ENCODE assay signal across 8 mouse cellular contexts in genomic region chr7:125471991-125472741, GRCm38 (mm10). TPM values are rescaled to one million over a fixed set of nuclear protein-coding genes. Genes with fewer than 3 reads are reported as not detected.
DNase-seq lines count a peak whose midpoint lies in the region; ATAC-seq and TF ChIP-seq lines count a peak whose summit lies in the region.

No protein-coding gene starts in this region.

- H3K9me3 ChIP-seq in MEL (replicated peaks; ENCODE audit: insufficient read depth, low read length) = no peaks in the 10 kb centered on the region
- H3K9me3 ChIP-seq in lung, embryonic 16.5 days (ENCODE audit: control insufficient read depth, low read length) = no peaks in the 10 kb centered on the region

- 0 out of 4 replicates have a peak overlapping the region, but pooled peaks of 1 of the 2 experiments have one; percentile 1 for H3K4me3 ChIP-seq in MEL (ENCODE audit: control insufficient read depth in 1 of 2, insufficient read depth in 1 of 2, low read depth in 2 of 2, low read length in 2 of 2)
- H3K4me3 ChIP-seq in cerebellum, adult 2 months (replicated peaks; ENCODE audit: insufficient read depth, low read depth, low read length) = no peak overlapping the region
- H3K4me3 ChIP-seq in lung, embryonic 16.5 days (ENCODE audit: low read length) = no peak overlapping the region

- peak overlapping the region; percentile 91 for H3K27ac ChIP-seq in MEL (ENCODE audit: control insufficient read depth, low read depth, low read length)
- no peak overlapping the region for H3K27ac ChIP-seq in cerebellum, adult 2 months (ENCODE audit: insufficient read depth, low read length)
- peak overlapping the region; percentile 96 for H3K27ac ChIP-seq in lung, embryonic 16.5 days (ENCODE audit: low read length)

- H3K9ac ChIP-seq in MEL (ENCODE audit: control insufficient read depth, low read depth, low read length, poor library complexity, severe bottlenecking) = peak overlapping the region; percentile 53
- peak overlapping the region; percentile 3; the same call in 1 of the 2 replicates for H3K9ac ChIP-seq in lung, embryonic 16.5 days (ENCODE audit: low read length)

- H3K36me3 ChIP-seq in MEL (ENCODE audit: control insufficient read depth in 1 of 2, insufficient read depth in 2 of 2, low read length in 2 of 2) = peaks cover 0 to 20% of the 10 kb centered on the region in 2 experiments; a peak in 2 of 4 replicates
- peaks cover 19% of the 10 kb centered on the region for H3K36me3 ChIP-seq in lung, embryonic 16.5 days (ENCODE audit: control insufficient read depth, insufficient read depth, low read length)

- peak; percentile 92 to 96 for TF ChIP-seq EP300 in MEL (IDR thresholded peaks at IDR 0.05; ENCODE audit: low read depth in 1 of 2, low read length in 2 of 2)

- TF ChIP-seq POLR2A in MEL (IDR thresholded peaks at IDR 0.05; ENCODE audit: control insufficient read depth in 1 of 2, insufficient read depth in 1 of 2, low read depth in 1 of 2, low read length in 2 of 2, poor library complexity in 1 of 2) = no peak
- no peak for TF ChIP-seq POLR2A in cerebellum, adult 2 months (IDR thresholded peaks at IDR 0.05; ENCODE audit: borderline replicate concordance, insufficient read depth, low read length)

- ATAC-seq in hematopoietic stem cell, adult 5-6 weeks (replicated peaks in 1 of 2; ENCODE audit: insufficient read depth in 1 of 2, low FRiP score in 2 of 2, low TSS enrichment in 1 of 2, low read depth in 1 of 2, poor library complexity in 2 of 2, severe bottlenecking in 2 of 2) = peak; percentile 82 to 83
- ATAC-seq in lung, embryonic 16.5 days (ENCODE audit: low read depth) = peak; percentile 73

- peaks cover 0 to 18% of the 10 kb centered on the region in 2 experiments for H3K4me1 ChIP-seq in MEL (ENCODE audit: control insufficient read depth in 1 of 2, insufficient read depth in 2 of 2, low read length in 2 of 2)
- peaks cover 10% of the 10 kb centered on the region for H3K4me1 ChIP-seq in cerebellum, adult 2 months (ENCODE audit: control insufficient read depth, insufficient read depth, low read length)
- peaks cover 47% of the 10 kb centered on the region for H3K4me1 ChIP-seq in lung, embryonic 16.5 days (replicated peaks; ENCODE audit: control insufficient read depth, insufficient read depth, low read length)

- peak; percentile 96 for DNase-seq in MEL (ENCODE audit: low read depth, low spot score)
- DNase-seq in cerebellum, adult 2 months = peak; percentile 72 to 76
- peak; percentile 79 for DNase-seq in forelimb bud, embryonic 11.5 days (ENCODE audit: low read depth, low spot score)
- DNase-seq in layer of hippocampus, adult 9-10 months (ENCODE audit: low spot score) = peak; percentile 75
- DNase-seq in ovary, postnatal 10 days (ENCODE audit: low spot score) = peak; percentile 30
- peak; percentile 90 for DNase-seq in thymus, postnatal 0 days (ENCODE audit: low spot score)

- WGBS in cerebellum, adult 2 months = 17% methylated on average over 13 of the region's 13 CpGs
- WGBS in lung, embryonic 16.5 days = 17% methylated on average over 13 of the region's 13 CpGs

- peak; percentile 88 to 91 (median 90) for TF ChIP-seq CTCF in MEL (IDR thresholded peaks at IDR 0.05 in 2 of 3, conservative IDR thresholded peaks at IDR 0.05 in 1 of 3; ENCODE audit: control insufficient read depth in 1 of 3, insufficient read depth in 1 of 3, low read depth in 2 of 3, low read length in 3 of 3, poor library complexity in 1 of 3, severe bottlenecking in 1 of 3)
- peak; percentile 78 for TF ChIP-seq CTCF in cerebellum, adult 2 months (IDR thresholded peaks at IDR 0.05; ENCODE audit: borderline replicate concordance, insufficient read depth, low read depth, low read length)

- peak overlapping the region; percentile 19; the same call in 1 of the 2 replicates for H3K4me2 ChIP-seq in lung, embryonic 16.5 days (ENCODE audit: low read depth, low read length)

- TF ChIP-seq RAD21 in MEL (IDR thresholded peaks at IDR 0.05; ENCODE audit: low read depth, low read length) = peak; percentile 71

- H3K27me3 ChIP-seq in MEL (ENCODE audit: control insufficient read depth in 1 of 2, insufficient read depth in 2 of 2, low read length in 2 of 2) = no peaks in the 10 kb centered on the region
- H3K27me3 ChIP-seq in cerebellum, adult 2 months (ENCODE audit: control insufficient read depth, insufficient read depth, low read length) = no peaks in the 10 kb centered on the region
- H3K27me3 ChIP-seq in lung, embryonic 16.5 days (ENCODE audit: control insufficient read depth, insufficient read depth, low read depth, low read length) = no peaks in the 10 kb centered on the region

- H3K79me2 ChIP-seq in MEL (ENCODE audit: control insufficient read depth, insufficient read depth, low read length, poor library complexity) = no peaks in the 10 kb centered on the region

TF ChIP-seq in MEL, 35 proteins besides CTCF, POLR2A, EP300 and RAD21:
- no peak for TF ChIP-seq MAX (IDR thresholded peaks at IDR 0.05; ENCODE audit: low read length)
- peak; percentile 93 for TF ChIP-seq ETS1 (IDR thresholded peaks at IDR 0.05; ENCODE audit: low read depth, low read length)
- TF ChIP-seq MYC (IDR thresholded peaks at IDR 0.05; ENCODE audit: low read depth, low read length) = peak; percentile 65; the same call in 1 of the 2 replicates
- TF ChIP-seq MAZ (IDR thresholded peaks at IDR 0.05; ENCODE audit: low read depth, low read length) = 0 out of 2 replicates have a peak, but pooled peaks have one; percentile 27
- TF ChIP-seq ZMIZ1 (IDR thresholded peaks at IDR 0.05; ENCODE audit: low read depth, low read length) = no peak
- TF ChIP-seq HCFC1 (IDR thresholded peaks at IDR 0.05; ENCODE audit: low read depth, low read length) = peak; percentile 50
- peak; percentile 79 for TF ChIP-seq SMC3 (IDR thresholded peaks at IDR 0.05; ENCODE audit: low read depth, low read length)
- no peak for TF ChIP-seq UBTF (IDR thresholded peaks at IDR 0.05; ENCODE audit: borderline replicate concordance, insufficient read depth, low read depth, low read length)
- peak; percentile 41 for TF ChIP-seq ZC3H11A (IDR thresholded peaks at IDR 0.05; ENCODE audit: low read depth, low read length)
- peak; percentile 96 for TF ChIP-seq GATA1 (IDR thresholded peaks at IDR 0.05; ENCODE audit: low read depth, low read length)
- TF ChIP-seq ELF1 (IDR thresholded peaks at IDR 0.05; ENCODE audit: low read depth, low read length) = 0 out of 2 replicates have a peak, but pooled peaks have one; percentile 26
- TF ChIP-seq MEF2A (IDR thresholded peaks at IDR 0.05; ENCODE audit: extremely low read depth, insufficient replicate concordance, low read depth, low read length, poor library complexity, severe bottlenecking) = no peak
- peak; percentile 88 for TF ChIP-seq TCF12 (IDR thresholded peaks at IDR 0.05; ENCODE audit: low read depth, low read length)
- peak; percentile 82 for TF ChIP-seq SIN3A (IDR thresholded peaks at IDR 0.05; ENCODE audit: low read length)
- TF ChIP-seq RCOR1 (IDR thresholded peaks at IDR 0.05; ENCODE audit: low read depth, low read length) = peak; percentile 90
- TF ChIP-seq MXI1 (IDR thresholded peaks at IDR 0.05; ENCODE audit: low read depth, low read length) = peak; percentile 55; the same call in 1 of the 2 replicates
- TF ChIP-seq POLR2AphosphoS2 (IDR thresholded peaks at IDR 0.05; ENCODE audit: low read length) = no peak
- TF ChIP-seq TAL1 (IDR thresholded peaks at IDR 0.05; ENCODE audit: low read length) = peak; percentile 89
- TF ChIP-seq CHD1 (IDR thresholded peaks at IDR 0.05; ENCODE audit: low read depth, low read length) = no peak

RNA-seq across cellular contexts. Expression of gene Nsmce1, which starts 19.2 kb away (rescaled TPM):
- 58.1 and 59.7 TPM in 2 replicates for total RNA-seq in MEL (2012; rRNA removed)
- polyA plus RNA-seq in MEL (2012; ENCODE audit: insufficient read depth in 1 of 2, insufficient read length in 2 of 2, low read depth in 1 of 2, low replicate concordance in 2 of 2, missing spikeins in 1 of 2) = 10 to 100 TPM in 1 of 2 experiments, not detected in 1; 59.2 TPM
- polyA plus RNA-seq in cerebellum, adult 2 months (2012; rRNA removed) = 25.1 and 26.4 TPM in 2 replicates
- total RNA-seq in hematopoietic stem cell, adult 5-6 weeks (2017) = 65.5 and 101 TPM in 2 replicates
- 148 and 151 TPM in 2 replicates for polyA plus RNA-seq in lung, embryonic 16.5 days (2015; fragmentation: Nextera tagmentation; extraction: Ambion mirVana)
- 191 and 200 TPM in 2 replicates for polyA plus RNA-seq in thymus, postnatal 0 days (2015; fragmentation: Nextera tagmentation; extraction: Ambion mirVana)

RNA-seq across cellular contexts. Expression of gene Kdm8, which starts 27.7 kb away (rescaled TPM):
- total RNA-seq in MEL (2012; rRNA removed) = 10.3 and 14.7 TPM in 2 replicates
- polyA plus RNA-seq in MEL (2012; ENCODE audit: insufficient read depth in 1 of 2, insufficient read length in 2 of 2, low read depth in 1 of 2, low replicate concordance in 2 of 2, missing spikeins in 1 of 2) = 10 to 100 TPM in 1 of 2 experiments, not detected in 1; 11.6 TPM
- polyA plus RNA-seq in cerebellum, adult 2 months (2012; rRNA removed) = 8.2 and 9.2 TPM in 2 replicates
- total RNA-seq in hematopoietic stem cell, adult 5-6 weeks (2017) = 6.8 and 7.0 TPM in 2 replicates
- 12.4 and 13.1 TPM in 2 replicates for polyA plus RNA-seq in lung, embryonic 16.5 days (2015; fragmentation: Nextera tagmentation; extraction: Ambion mirVana)
- polyA plus RNA-seq in thymus, postnatal 0 days (2015; fragmentation: Nextera tagmentation; extraction: Ambion mirVana) = 12.6 and 15.1 TPM in 2 replicates

Comparison
In these comparisons a context has a peak if more than half of its experiments do, and no peak if none do; other contexts are left out.
1. DNase-seq: peak in every context shown above with its lines; median percentile 96 in MEL; 90 in thymus, postnatal 0 days; 79 in forelimb bud, embryonic 11.5 days; 75 in layer of hippocampus, adult 9-10 months; 74 in cerebellum, adult 2 months; 30 in ovary, postnatal 10 days.